Mouse (Mus musculus): ENCODE measurements around the gene Sprr3.

- no peak for TF ChIP-seq CTCF (IDR thresholded peaks at IDR 0.05; ENCODE audit: extremely low read depth, insufficient read depth, insufficient read length, insufficient replicate concordance)
- TF ChIP-seq POLR2A (IDR thresholded peaks at IDR 0.05; ENCODE audit: low read depth, low read length) = no peak
Observed at GRCm38 (mm10) chr3:92417782-92418181, 40.7 kb downstream of the Sprr3 start, which contains the start of gene Sprr2j-ps.

Data from spleen, adult 2 months (tissue).